Mouse (Mus musculus) embryonic fibroblast, embryonic 13.5 days (primary cell): ENCODE data around the gene Ppp1r9a. TPM values are rescaled to one million over a fixed set of nuclear protein-coding genes. Genes with fewer than 3 reads are reported as not detected.

Experiments
- H3K27ac ChIP-seq: 2 replicates; pipeline ENCODE4 v1.5.1; 2012; ENCODE audit warnings: low read length, control low read depth, inconsistent platforms; ENCODE audit not compliant: insufficient read depth
- H3K4me1 ChIP-seq: 2 replicates; pipeline ENCODE4 v1.6.1; 2011; ENCODE audit warnings: low read length; ENCODE audit not compliant: control insufficient read depth, insufficient read depth
- H3K4me3 ChIP-seq: 2 replicates; pipeline ENCODE4 v1.5.1; 2011; ENCODE audit warnings: mild to moderate bottlenecking, control low read depth, low read length; ENCODE audit not compliant: insufficient read depth
- CTCF ChIP-seq: IDR thresholded peaks from 2 replicates; pipeline ENCODE4 v1.5.1; 2011; ENCODE audit warnings: mild to moderate bottlenecking, control low read depth, low read length, moderate library complexity, borderline replicate concordance; ENCODE audit not compliant: insufficient read depth
- POLR2A ChIP-seq: IDR thresholded peaks from 2 replicates; pipeline ENCODE4 v1.6.1; 2011; ENCODE audit warnings: low read depth, mild to moderate bottlenecking, control low read depth, low read length, moderate library complexity
- polyA plus RNA-seq: library from polyadenylated mRNA; stranded (reverse); fragments of >200 nt; gene quantifications from 2 replicates; pipeline ENCODE4 v1.2.4, GENCODE M21; 2011; ENCODE audit warnings: low read depth; ENCODE audit not compliant: missing spikeins, insufficient read length

The Ppp1r9a gene
- polyA plus RNA-seq, 1 experiment = 4.0 TPM

GRCm38 (mm10) chr6:5038140-5038749 is 135.5 kb downstream of the Ppp1r9a start:
- no peak overlapping the region for H3K27ac ChIP-seq
- no peak overlapping the region for H3K4me3 ChIP-seq
- no peak for TF ChIP-seq POLR2A
- TF ChIP-seq CTCF = no peak
- no peaks in the 10 kb centered on the region for H3K4me1 ChIP-seq

- Histone ChIP-seq H3K4me1 (no peaks in the 10 kb centered on the region), H3K4me3 (no peak overlapping the region), H3K27ac (no peak overlapping the region)
- TF ChIP-seq POLR2A = no peak
- no peak for TF ChIP-seq CTCF
Observed at GRCm38 (mm10) chr6:5039316-5039715, 136.6 kb downstream of the Ppp1r9a start.

DNA sequence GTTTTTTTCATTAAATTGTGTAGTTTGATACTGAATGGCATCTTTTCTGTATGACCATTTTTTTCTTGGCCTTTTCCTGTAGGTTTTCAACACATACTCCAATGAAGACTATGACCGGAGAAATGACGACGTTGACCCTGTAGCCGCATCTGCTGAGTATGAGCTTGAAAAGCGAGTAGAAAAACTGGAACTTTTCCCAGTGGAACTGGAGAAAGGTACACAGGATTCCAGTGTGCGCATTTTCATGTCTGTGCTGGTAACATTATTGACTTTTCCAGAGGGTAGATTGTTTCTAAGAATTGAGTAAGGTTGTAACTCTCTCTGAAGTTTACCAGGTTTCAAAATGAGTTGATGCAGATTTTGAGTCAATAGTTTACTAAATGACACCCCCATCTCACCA is 143.1 kb downstream of the Ppp1r9a start:
- Histone ChIP-seq H3K27ac (no peak overlapping the region), H3K4me3 (no peak overlapping the region), H3K4me1 (no peaks in the 10 kb centered on the region)
- TF ChIP-seq CTCF (no peak), POLR2A (no peak)

- H3K27ac ChIP-seq = no peak overlapping the region
- TF ChIP-seq POLR2A (no peak), CTCF (no peak)
Observed at GRCm38 (mm10) chr6:5048025-5048424, 145.3 kb downstream of the Ppp1r9a start.

GRCm38 (mm10) chr6:5052309-5052708 is 149.6 kb downstream of the Ppp1r9a start:
- Histone ChIP-seq H3K27ac (no peak overlapping the region), H3K4me3 (no peak overlapping the region), H3K4me1 (no peaks in the 10 kb centered on the region)
- TF ChIP-seq POLR2A (no peak), CTCF (no peak)

More at GRCm38 (mm10) chr6:5048025-5048424, 145.3 kb downstream of the Ppp1r9a start:
- Histone ChIP-seq H3K4me1 (no peaks in the 10 kb centered on the region), H3K4me3 (no peak overlapping the region)

- TF ChIP-seq CTCF = no peak
- Histone ChIP-seq H3K4me3 (no peak overlapping the region), H3K4me1 (no peaks in the 10 kb centered on the region), H3K27ac (no peak overlapping the region)
Observed at GRCm38 (mm10) chr6:5054446-5055095, 151.9 kb downstream of the Ppp1r9a start.

DNA sequence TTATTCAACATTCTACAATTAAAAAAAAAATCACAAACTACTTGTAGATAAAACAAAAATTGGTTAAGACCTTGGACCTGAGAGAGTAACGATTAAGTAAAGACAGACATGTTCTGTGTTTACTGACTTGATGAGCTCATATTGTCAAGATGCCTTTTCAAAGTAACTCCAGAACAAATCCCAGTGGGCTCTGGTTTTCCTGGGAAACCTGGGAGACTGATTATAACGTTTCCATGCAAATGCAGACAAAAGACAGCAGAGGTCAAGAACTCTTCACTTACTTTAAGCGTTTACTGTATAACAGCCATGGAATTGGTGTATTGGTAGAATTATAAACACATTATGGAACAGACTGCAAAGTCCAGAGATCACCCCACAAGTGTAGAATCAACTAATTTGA is 172.0 kb downstream of the Ppp1r9a start:
- Histone ChIP-seq H3K27ac (no peak overlapping the region), H3K4me1 (no peaks in the 10 kb centered on the region), H3K4me3 (no peak overlapping the region)
- TF ChIP-seq CTCF = no peak
- no peak for TF ChIP-seq POLR2A

DNA sequence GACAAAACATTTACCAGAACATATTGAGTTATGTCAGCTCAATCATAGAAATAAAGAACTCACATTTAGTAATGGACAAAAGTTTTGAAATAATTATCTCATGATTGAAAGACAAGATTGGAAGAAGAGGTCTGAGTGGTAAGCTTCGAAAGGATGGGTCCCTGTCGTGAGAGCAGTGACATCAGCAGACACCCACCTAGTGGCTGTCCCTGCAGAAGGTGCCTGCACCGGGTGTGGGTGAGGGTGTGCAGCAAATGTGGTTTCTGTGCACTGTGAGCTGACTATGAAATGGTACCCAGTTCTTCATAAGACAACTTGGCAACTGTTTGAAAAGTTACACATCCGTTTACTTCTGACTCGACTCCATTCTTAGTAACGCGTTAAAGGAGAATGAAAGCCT is 173.0 kb downstream of the Ppp1r9a start:
- no peak for TF ChIP-seq CTCF
- TF ChIP-seq POLR2A = no peak
- Histone ChIP-seq H3K4me3 (no peak overlapping the region), H3K27ac (no peak overlapping the region), H3K4me1 (no peaks in the 10 kb centered on the region)

DNA sequence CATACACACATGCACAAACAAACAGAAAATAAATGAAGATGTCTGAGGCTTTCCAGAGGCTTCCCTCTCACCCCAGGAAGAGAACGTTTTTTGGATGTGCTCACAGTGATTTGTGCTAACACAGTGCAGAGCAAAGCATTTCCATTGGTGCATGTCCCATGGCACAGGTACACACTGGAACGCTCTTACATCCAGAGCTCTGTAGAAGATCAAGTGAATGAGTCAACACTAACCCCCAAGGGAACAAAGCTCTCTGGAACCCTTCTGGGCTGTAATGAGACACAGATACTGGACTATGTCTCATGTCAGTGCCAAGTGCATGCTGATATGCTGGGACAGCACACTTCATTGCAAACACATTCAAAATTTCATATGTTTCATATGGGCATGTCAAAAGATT is 175.3 kb downstream of the Ppp1r9a start:
- H3K27ac ChIP-seq = no peak overlapping the region
- peaks cover 2% of the 10 kb centered on the region; the same call in 1 of the 2 replicates for H3K4me1 ChIP-seq
- no peak overlapping the region for H3K4me3 ChIP-seq
- no peak for TF ChIP-seq CTCF
- TF ChIP-seq POLR2A = no peak

- TF ChIP-seq CTCF = no peak
- TF ChIP-seq POLR2A = no peak
Observed at GRCm38 (mm10) chr6:5079108-5079507, 176.4 kb downstream of the Ppp1r9a start.

DNA sequence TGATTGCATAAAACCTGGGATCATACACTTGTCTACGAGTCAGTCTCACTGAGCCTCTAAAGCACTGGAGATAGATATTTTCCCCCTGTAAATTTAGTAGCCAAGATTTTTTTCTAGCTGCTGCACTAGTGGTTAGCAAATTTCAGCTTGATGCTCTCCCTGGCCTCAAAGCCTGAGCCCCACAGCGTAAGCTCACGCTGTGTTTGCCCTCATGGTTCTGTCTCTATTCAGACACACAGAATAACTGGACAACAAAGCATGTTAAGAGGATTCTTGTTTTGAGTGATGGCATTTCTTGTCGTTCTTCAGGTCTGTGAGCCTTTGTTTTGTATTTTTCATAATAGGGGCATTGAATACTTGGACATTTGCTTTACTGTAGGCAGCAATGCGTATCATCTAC is 177.4 kb downstream of the Ppp1r9a start:
- H3K4me1 ChIP-seq = peaks cover 3% of the 10 kb centered on the region
- H3K4me3 ChIP-seq = no peak overlapping the region
- H3K27ac ChIP-seq = no peak overlapping the region
- TF ChIP-seq CTCF (no peak), POLR2A (no peak)

More at GRCm38 (mm10) chr6:5079108-5079507, 176.4 kb downstream of the Ppp1r9a start:
- Histone ChIP-seq H3K27ac (no peak overlapping the region), H3K4me1 (peaks cover 3% of the 10 kb centered on the region), H3K4me3 (no peak overlapping the region)
